Mouse (Mus musculus) T-helper 1 cell (primary cell): ENCODE measurements around the gene Ubqln1.
"Not testable (repeated sequence)": the region's sequence is repeated elsewhere in the genome, so short reads cannot be mapped to it uniquely, and the experiment has no call there.

ENCODE experiments used
- in situ Hi-C: fragments of 300-600 bp; cut with MboI, MseI; formaldehyde crosslinking; loops from one replicate; pipeline ENCODE4 v1.15.1; 2025; ENCODE audit warnings: high pct_unique_total_duplicates

Gene Ubqln1

DNA sequence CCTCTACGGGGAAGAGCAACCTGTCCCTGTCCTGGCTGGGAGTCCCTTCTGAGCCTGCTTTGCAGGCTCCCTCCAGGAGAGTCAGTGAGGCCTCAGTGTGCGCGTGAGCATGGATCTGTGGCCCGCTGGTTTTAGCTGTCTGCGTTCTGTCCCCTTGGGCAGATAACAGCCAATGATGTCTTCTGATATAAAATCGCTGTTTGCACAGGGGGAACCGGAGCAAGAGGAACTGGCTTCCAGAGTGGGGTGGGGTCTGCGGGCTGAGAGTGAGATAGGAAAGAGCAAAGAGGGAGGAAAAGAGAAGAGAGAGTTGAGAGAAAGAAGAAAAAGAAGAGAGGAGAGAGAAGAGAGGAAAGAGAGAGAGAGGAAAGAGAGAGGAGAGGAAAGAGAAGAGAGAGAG is 58.4 kb downstream of the Ubqln1 start:
- in situ Hi-C loops = loop anchor here (5.0 kb wide), 2 partner anchors 50 to 230 kb away; partner anchors contain the start of gene 2210016F16Rik

DNA sequence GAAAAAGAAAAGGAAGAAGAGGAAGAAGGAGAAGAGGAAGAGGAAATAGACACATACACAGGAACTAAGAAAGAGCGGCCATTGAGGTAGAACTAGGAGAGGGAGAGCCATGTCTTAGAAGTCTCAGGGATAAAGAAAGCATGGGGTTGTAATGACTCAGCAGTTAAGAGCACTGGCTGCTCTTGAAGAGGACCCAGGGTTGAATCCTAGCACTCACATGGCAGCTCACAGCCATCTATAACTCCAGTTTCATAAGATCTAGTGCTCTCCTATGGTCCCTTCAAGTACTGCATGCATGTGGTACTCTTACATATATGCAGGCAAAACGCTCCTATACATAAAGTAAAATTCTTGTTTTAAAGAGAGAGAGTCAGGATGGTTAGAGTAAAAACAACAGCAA is 59.4 kb downstream of the Ubqln1 start:
- in situ Hi-C loops = loop anchor here (5.0 kb wide), 2 partner anchors 51 to 231 kb away; partner anchors contain the start of gene 2210016F16Rik

DNA sequence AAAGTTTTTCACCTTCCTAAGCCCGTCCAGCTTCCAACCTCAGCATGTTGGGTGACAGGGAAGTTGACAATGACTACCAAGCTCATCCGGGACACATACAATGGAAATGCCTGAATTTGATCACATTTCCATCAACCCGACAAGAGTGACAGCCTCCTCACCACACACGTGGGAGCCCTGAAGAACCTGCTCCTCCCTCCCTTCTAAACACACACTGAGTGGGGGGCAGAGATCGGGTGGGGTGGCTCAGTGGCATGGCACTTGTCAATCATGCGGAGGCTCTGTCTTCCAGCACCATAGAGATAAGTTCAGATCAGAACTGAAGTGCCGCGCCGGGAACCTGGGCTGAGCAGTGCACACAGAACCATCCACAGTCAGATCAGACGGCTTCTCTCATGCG is 65.0 kb downstream of the Ubqln1 start:
- in situ Hi-C loops = no loop called here

DNA sequence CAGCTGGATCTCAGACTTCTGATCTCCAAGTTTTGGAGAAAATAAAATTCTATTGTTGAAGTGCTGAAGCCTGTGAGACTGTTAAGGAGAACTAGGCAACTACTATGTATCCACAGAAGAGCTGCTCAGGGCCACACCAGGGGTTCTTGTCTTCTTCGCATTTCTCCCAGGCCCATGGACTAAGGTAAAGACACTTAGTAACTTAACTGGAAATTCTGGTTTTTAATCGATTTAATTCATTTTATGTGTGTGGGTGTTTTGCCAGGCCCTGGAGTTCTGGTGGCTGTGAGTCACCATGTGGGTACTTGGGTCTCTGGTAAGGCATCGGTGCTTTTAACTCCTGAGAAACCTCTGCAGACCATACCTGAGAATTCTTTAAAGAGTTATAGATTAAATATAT is 65.8 kb downstream of the Ubqln1 start:
- in situ Hi-C loops = no loop called here

DNA sequence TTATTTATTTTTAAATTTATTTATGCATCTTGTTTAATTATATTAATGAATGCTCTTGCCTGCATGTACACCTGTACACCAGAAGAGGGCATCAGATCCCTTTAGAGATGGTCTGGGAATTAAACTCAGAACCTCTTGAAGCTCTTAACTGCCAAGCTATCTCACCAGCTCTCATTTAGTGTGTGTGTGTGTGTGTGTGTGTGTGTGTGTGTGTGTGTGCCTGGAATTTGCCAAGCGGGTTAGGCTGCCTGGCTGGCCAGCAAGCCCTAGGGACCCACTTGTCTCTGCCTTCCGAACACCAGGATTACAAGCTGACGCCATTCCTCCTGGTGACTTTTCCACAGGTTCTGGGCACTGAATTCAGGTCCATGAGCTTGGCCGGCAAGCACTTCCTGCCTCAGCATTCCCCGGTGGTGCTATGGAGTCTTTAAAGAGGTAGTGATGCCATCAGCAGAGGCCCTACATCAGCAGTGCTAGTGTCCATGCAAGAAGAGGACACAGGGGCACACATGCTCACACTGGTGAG is 66.4 kb downstream of the Ubqln1 start:
- in situ Hi-C loops = no loop called here

DNA sequence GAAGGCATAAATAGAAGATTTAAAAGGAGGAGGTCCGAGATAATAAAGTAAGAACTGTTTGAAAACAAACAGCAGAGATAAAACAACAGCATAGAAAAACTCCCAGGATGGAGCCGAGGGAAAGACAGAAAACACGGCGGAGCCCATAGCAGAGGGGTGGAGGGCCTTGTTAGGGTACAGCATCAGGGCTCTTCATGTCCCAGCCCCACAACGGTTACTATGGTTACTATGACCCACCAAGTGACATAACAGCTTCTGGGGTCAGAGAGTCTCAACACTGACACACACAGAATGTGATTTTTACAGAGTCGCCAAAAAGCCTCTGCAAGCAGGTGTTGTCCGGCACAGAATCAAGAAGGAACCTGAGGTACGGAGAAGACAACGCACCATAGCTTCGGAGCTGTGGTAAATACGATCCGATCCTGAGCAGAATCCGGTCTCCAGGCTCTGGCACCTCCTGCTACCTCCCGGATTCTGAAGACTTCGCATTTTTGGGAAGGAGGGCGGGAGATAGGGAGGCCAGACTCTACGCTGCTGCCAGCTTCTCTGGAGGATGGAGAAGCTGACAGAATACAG is 67.1 kb downstream of the Ubqln1 start:
- in situ Hi-C loops = no loop called here

DNA sequence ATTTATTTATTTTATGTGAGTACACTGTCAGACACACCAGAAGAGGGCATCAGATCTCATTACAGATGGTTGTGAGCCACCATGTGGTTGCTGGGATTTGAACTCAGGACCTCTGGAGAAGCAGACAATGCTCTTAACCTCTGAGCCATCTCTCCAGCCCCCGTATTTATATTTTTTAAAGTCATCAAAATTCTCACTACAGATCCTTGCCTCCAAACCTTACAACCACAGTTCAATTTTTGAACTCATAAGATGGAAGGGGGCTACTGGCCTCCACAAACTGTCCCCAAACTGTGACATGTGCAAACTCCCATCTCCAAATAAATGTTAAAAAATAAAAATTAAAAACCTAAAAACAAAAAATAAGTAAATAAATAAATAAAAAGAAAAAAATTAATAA is 67.7 kb downstream of the Ubqln1 start:
- in situ Hi-C loops = no loop called here

DNA sequence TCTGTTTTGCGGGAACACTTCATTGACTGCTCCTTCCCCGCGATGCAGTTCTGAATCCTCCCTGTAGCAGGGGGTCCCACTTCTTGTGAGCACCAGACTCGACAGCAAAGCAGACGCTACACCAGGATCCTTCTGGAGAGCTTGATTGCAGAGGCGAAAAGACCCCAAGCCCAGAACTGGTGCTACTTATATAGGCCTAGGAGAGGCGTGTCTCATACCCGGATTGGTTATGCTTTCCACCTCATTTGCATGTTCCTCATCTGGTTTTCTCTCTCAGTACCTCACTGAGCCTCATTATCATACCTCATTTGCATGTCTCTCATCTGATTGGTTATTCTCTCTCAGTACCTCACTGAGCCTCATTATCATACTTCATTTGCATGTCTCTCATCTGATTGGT is 68.8 kb downstream of the Ubqln1 start:
- in situ Hi-C loops = not testable (repeated sequence)

DNA sequence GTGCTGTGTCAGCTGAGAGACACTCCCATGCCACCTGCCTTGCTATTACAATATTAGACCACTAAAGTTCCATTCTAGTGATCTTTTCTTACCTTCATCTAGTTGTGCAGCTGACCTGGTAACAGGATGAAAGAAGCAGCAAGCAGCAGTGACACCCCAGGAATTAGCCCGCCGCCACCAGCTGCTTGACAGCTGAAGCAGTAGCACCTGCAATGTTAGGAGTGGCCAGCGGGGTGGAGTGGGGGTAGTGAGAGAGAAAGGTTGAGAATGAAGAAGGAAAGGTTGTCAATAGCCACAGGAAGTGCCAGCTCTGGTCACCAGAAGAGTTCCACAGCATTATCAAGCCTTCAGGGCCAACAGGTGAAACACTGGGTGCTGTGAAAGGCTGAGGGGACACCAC is 83.8 kb downstream of the Ubqln1 start:
- in situ Hi-C loops = no loop called here

DNA sequence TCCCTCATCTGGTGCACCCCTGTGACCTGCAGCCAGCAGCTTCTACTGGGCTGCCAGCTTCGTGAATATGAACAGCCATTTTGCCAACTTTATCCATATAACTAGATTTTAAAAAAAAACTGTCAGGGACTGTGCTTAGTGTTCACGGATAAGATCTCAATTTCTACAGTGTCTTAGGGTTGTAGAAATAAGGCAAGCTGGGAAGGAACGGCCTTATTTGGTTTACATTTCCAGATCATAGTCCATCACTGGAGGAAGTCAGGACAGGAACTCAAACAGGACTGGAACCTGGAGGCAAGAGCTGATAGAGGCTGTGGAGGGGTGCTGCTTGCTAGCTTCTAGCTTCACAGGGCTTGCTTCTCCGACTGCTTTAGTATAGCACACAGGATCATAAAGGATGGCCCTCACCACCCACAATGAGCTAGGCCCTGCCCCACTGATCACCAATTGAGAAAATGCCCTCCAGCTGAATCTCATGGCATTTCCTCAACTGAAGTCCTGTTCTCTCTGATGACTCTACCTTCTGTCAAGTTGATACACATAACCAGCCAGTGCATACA is 85.7 kb downstream of the Ubqln1 start:
- in situ Hi-C loops = loop anchor here (10.0 kb wide), 1 partner anchor 255 kb away; the partner anchor contains the start of gene 2210016F16Rik

DNA sequence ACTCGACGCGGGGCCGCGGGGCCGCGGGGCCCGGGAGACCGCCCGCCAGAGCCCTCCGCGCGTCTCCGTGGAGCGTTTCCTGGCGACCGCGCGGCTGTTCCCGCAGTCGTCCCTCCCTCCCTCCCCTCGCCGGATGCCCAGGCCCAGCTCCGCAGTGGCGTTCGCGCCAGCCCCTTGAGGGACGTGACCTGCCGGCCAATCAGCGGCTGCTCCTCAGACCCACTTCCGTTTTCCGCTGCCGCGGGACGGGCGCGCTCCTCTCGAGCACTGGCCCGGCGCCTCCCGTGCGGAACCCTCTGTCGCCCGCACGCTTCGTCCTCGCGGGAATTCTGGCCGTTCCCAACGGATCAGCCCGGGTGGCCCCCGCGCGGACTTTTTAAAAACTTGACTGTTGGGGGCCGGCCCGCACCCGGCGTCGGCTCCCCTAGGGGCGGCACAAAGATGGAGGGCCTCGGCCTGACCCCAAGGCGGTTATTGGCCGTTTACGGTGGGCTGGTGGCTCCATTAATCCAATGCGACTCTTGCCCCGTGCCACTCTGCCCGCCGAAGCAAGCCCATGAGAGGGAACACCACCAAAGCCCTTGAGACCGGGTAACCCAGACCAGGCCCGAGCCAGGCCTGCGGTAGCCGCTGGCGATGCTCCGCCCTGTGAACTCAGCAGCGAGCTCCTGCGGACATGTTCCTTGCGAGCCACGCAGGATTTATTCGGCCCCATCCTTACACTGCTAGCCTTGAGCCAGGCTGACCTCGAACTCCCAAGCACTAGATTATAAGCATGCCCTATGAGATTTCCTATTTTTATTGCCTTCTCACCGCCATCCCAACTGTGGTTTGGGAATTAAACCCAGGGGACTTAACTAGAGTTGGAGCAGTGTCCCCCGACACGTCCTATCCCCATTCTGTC is 86.4 kb downstream of the Ubqln1 start:
- in situ Hi-C loops = loop anchor here (10.0 kb wide), 1 partner anchor 256 kb away; the partner anchor contains the start of gene 2210016F16Rik

DNA sequence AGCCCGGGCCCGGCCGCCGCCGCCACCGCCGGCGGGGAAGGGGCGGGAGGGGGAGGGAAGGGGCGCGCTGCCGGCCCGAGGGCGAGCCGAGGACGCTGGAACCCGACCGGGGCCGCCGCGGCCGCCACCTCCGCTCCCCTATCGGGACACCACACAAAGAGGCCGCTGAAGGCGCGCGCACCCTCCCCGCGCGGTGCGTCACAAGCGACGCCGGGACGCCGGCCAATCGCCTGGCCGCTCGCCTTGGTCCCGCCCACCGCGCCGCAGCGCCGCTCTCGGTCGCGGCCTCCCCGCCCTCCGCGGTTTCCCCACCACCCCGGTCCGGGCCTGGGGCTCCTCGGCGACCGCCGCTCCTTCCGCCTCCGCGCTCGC is 87.1 kb downstream of the Ubqln1 start, which contains the start of gene Hnrnpa0:
Hnrnpa0 (minus strand) TSS at position 161 of the 372 bp plus-strand sequence.
- in situ Hi-C loops = loop anchor here (10.0 kb wide), 1 partner anchor 256 kb away; the partner anchor contains the start of gene 2210016F16Rik

DNA sequence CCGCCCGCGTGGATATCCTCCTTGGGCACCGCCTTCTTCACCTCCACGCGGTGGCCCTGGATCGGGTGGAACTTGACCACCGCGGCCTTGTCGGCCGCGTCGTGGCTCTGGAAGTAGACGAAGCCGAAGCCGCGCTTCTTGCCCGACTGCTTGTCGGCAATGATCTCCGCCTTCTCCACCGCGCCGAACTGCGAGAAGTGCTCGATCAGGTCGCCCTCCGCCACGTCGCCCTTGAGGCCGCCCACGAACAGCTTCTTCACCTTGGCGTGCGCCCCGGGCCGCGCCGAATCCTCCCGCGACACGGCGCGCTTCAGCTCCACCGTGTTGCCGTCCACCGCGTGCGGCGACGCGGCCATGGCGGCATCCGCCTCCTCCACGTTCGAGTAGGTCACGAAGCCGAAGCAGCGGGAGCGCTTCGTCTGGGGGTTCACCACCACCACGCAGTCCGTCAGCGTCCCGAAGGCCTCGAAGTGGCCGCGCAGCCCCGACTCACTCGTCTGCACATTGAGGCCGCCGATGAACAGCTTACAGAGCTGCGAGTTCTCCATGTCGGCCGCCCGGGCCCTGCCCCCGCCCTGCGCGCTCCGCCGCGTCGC is 87.6 kb downstream of the Ubqln1 start:
- in situ Hi-C loops = loop anchor here (10.0 kb wide), 1 partner anchor 257 kb away; the partner anchor contains the start of gene 2210016F16Rik

DNA sequence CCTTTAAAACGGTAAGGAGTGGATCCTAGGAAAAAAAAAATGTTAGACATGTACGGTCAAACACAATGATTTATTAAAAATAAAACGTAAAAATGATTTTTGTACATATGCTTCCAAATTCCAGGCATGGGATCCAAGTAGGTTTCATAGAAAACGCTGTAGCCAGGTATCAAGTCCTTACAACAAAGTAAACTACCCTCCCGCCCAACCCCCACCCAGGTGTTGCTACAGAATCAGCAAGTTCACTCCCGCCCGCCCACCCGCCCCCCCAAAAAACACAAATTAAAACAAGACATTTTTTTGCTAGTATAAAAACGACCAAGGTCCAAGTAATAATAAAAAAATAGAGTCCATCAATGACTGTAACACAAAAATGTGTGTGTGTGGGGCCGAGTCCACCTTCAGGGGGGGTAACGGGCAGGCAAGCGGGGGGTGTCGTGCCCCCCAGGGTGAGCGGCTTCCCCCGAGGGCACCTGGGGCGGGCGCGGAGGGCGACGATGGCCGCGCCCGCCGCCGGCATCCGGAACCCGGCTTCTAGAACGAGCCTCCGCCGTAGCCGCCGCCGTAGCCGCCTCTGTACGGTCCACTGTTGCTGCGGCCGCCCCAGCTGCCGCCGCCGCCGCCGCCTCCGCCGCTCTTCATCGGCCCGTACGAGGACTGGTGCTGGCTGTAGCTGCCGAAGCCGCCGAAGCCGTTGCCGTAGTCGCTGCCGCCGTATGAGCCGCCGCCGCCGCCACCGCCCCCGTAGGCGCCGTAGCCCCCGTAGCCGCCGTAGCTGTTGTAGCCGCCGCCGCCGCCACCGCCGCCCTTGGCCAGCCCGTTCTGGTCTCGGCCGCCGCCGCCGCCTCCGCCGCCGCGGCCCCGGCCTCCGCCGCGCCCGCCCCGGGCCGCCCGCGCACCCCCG is 88.3 kb downstream of the Ubqln1 start:
- in situ Hi-C loops = loop anchor here (10.0 kb wide), 1 partner anchor 258 kb away; the partner anchor contains the start of gene 2210016F16Rik
